Mouse (Mus musculus): ENCODE results near the gene Slc9b1. TPM values are rescaled to one million over a fixed set of nuclear protein-coding genes. Genes with fewer than 3 reads are reported as not detected.
A peak's percentile ranks its signal among the peaks of the same experiment; 100 is the strongest.

The Slc9b1 gene
- polyA plus RNA-seq, 1 experiment from 2014 or later: 0.23 TPM

DNA sequence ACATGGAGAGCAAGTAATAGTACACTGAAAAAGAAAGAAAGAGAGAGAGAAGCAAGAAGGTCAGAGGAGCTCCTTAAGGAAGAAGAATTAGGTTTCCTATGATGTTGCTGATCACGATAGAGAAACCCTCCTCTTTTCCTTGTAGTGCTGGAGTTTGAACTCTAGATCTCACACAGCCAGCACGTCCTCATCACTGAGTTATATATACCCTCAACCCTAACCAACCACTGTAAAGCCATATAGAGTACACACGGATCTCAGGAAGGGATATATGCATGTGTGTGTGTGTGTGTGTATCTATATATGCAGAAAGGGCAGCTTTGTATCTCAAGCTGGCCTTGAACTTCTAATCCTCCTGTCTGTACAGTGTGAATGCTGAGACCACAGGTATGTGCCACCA lies 69.4 kb downstream of the Slc9b1 start:
- 86% methylated on average over 3 of the region's 3 CpGs for WGBS
- ATAC-seq (replicated peaks; ENCODE audit: low FRiP score): no peak
- H3K4me3 ChIP-seq (ENCODE audit: low read depth, low read length): no peak overlapping the region

GRCm38 (mm10) chr3:135417799-135418198 lies 70.0 kb downstream of the Slc9b1 start:
- H3K4me3 ChIP-seq (ENCODE audit: low read depth, low read length): no peak overlapping the region
- no peak overlapping the region for H3K9ac ChIP-seq (ENCODE audit: low read depth, low read length)
- H3K4me2 ChIP-seq: no peak overlapping the region
- no peaks in the 10 kb centered on the region for H3K27me3 ChIP-seq (replicated peaks; ENCODE audit: control insufficient read depth, insufficient read depth, low read length)
- H3K36me3 ChIP-seq (ENCODE audit: control insufficient read depth, insufficient read depth, low read length): peaks cover 3% of the 10 kb centered on the region; the same call in 1 of the 2 replicates
- DNase-seq (ENCODE audit: low spot score) (no peak), ATAC-seq (replicated peaks; ENCODE audit: low FRiP score) (no peak)
- no peak overlapping the region for H3K27ac ChIP-seq (ENCODE audit: low read depth, low read length)
- peaks cover 11% of the 10 kb centered on the region; the same call in 1 of the 2 replicates for H3K4me1 ChIP-seq (replicated peaks; ENCODE audit: control insufficient read depth, insufficient read depth, low read length)
- 62% methylated on average over 3 of the region's 3 CpGs for WGBS
- no peaks in the 10 kb centered on the region for H3K9me3 ChIP-seq (ENCODE audit: control insufficient read depth, low read length)

More for the DNA sequence above, 69.4 kb downstream of the Slc9b1 start:
- H3K9me3 ChIP-seq (ENCODE audit: control insufficient read depth, low read length): no peaks in the 10 kb centered on the region
- no peak overlapping the region for H3K4me2 ChIP-seq
- no peak overlapping the region for H3K27ac ChIP-seq (ENCODE audit: low read depth, low read length)
- no peak for DNase-seq (ENCODE audit: low spot score)
- no peaks in the 10 kb centered on the region for H3K27me3 ChIP-seq (replicated peaks; ENCODE audit: control insufficient read depth, insufficient read depth, low read length)
- H3K4me1 ChIP-seq (replicated peaks; ENCODE audit: control insufficient read depth, insufficient read depth, low read length): peaks cover 11% of the 10 kb centered on the region; the same call in 1 of the 2 replicates
- no peak overlapping the region for H3K9ac ChIP-seq (ENCODE audit: low read depth, low read length)
- H3K36me3 ChIP-seq (ENCODE audit: control insufficient read depth, insufficient read depth, low read length): peaks cover 3% of the 10 kb centered on the region; the same call in 1 of the 2 replicates

GRCm38 (mm10) chr3:135420542-135421309 lies 72.9 kb downstream of the Slc9b1 start:
- H3K36me3 ChIP-seq (ENCODE audit: control insufficient read depth, insufficient read depth, low read length): peaks cover 3% of the 10 kb centered on the region; the same call in 1 of the 2 replicates
- no peak for DNase-seq (ENCODE audit: low spot score)
- WGBS: 68% methylated on average over 9 of the region's 9 CpGs
- H3K9me3 ChIP-seq (ENCODE audit: control insufficient read depth, low read length): no peaks in the 10 kb centered on the region
- peaks cover 11% of the 10 kb centered on the region; the same call in 1 of the 2 replicates for H3K4me1 ChIP-seq (replicated peaks; ENCODE audit: control insufficient read depth, insufficient read depth, low read length)
- H3K4me2 ChIP-seq: peak overlapping the region; percentile 84
- no peaks in the 10 kb centered on the region for H3K27me3 ChIP-seq (replicated peaks; ENCODE audit: control insufficient read depth, insufficient read depth, low read length)
- no peak overlapping the region for H3K4me3 ChIP-seq (ENCODE audit: low read depth, low read length)
- no peak for ATAC-seq (replicated peaks; ENCODE audit: low FRiP score)
- peak overlapping the region; percentile 67 for H3K27ac ChIP-seq (ENCODE audit: low read depth, low read length)
- H3K9ac ChIP-seq (ENCODE audit: low read depth, low read length): peak overlapping the region; percentile 35; the same call in 1 of the 2 replicates

DNA sequence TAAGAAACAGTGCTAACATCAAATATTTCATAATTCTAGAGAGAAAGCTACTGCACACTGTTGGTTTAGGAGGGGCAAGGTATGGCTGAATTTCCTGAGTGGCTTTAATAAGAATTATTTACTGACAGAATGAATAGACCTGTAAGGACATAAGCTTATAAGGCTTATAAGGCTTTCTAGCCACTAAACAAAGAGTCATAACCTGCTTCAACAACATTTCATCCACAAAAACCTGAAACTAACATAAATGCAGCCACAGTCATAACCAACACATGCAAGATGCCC lies 73.4 kb downstream of the Slc9b1 start:
- Histone ChIP-seq H3K4me2 (peak overlapping the region; percentile 84), H3K9me3 (ENCODE audit: control insufficient read depth, low read length) (no peaks in the 10 kb centered on the region), H3K27me3 (replicated peaks; ENCODE audit: control insufficient read depth, insufficient read depth, low read length) (no peaks in the 10 kb centered on the region), H3K4me3 (ENCODE audit: low read depth, low read length) (no peak overlapping the region; the same call in 1 of the 2 replicates), H3K27ac (ENCODE audit: low read depth, low read length) (peak overlapping the region; percentile 67), H3K36me3 (ENCODE audit: control insufficient read depth, insufficient read depth, low read length) (peaks cover 3% of the 10 kb centered on the region; the same call in 1 of the 2 replicates), H3K9ac (ENCODE audit: low read depth, low read length) (peak overlapping the region; percentile 35; the same call in 1 of the 2 replicates), H3K4me1 (replicated peaks; ENCODE audit: control insufficient read depth, insufficient read depth, low read length) (peaks cover 11% of the 10 kb centered on the region; the same call in 1 of the 2 replicates)
- ATAC-seq (replicated peaks; ENCODE audit: low FRiP score): no peak
- no peak for DNase-seq (ENCODE audit: low spot score)

DNA sequence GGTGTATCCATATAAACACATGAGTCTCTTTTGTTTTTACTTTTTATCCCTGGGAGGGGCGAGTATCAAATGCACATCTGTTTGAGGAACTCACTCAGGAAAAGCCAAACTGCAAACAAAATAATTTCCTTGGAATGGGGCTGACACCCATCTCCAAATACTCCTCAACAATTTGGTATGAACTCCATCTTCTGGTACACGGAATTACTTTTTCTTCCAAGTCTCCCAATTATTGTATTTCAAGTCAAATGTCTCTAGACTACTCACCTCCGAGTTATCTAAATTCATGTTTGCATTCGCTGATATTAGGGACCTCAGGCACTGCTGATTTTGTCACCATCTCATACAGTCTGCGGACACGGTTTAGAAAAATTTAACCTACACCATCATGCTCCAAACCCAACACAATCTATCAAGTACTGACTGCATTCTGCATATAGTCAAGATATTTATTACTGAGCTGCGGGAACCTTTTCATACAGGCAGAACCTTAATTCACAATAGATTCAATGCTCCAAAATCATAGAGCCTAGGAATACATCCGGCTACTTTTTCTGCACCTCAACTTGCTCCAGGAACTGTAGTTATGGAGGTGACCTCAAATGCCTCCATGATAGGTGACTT lies 74.5 kb downstream of the Slc9b1 start:
- H3K4me3 ChIP-seq (ENCODE audit: low read depth, low read length): peak overlapping the region; percentile 74
- no peaks in the 10 kb centered on the region for H3K27me3 ChIP-seq (replicated peaks; ENCODE audit: control insufficient read depth, insufficient read depth, low read length)
- DNase-seq (ENCODE audit: low spot score): no peak
- 14% methylated on average over 8 of the region's 8 CpGs for WGBS
- peaks cover 11% of the 10 kb centered on the region; the same call in 1 of the 2 replicates for H3K4me1 ChIP-seq (replicated peaks; ENCODE audit: control insufficient read depth, insufficient read depth, low read length)
- ATAC-seq (replicated peaks; ENCODE audit: low FRiP score): peak; percentile 10; the same call in 1 of the 2 replicates
- H3K36me3 ChIP-seq (ENCODE audit: control insufficient read depth, insufficient read depth, low read length): no peaks in the 10 kb centered on the region
- H3K4me2 ChIP-seq: peak overlapping the region; percentile 84
- no peaks in the 10 kb centered on the region for H3K9me3 ChIP-seq (ENCODE audit: control insufficient read depth, low read length)
- H3K9ac ChIP-seq (ENCODE audit: low read depth, low read length): peak overlapping the region; percentile 84
- H3K27ac ChIP-seq (ENCODE audit: low read depth, low read length): peak overlapping the region; percentile 81

GRCm38 (mm10) chr3:135422856-135423607 lies 75.2 kb downstream of the Slc9b1 start:
- H3K4me2 ChIP-seq: peak overlapping the region; percentile 84
- H3K4me3 ChIP-seq (ENCODE audit: low read depth, low read length): peak overlapping the region; percentile 74
- DNase-seq (ENCODE audit: low spot score) (peak; percentile 88), ATAC-seq (replicated peaks; ENCODE audit: low FRiP score) (peak; percentile 95)
- under 1% methylated on average over 103 of the region's 103 CpGs for WGBS
- no peaks in the 10 kb centered on the region for H3K9me3 ChIP-seq (ENCODE audit: control insufficient read depth, low read length)
- H3K27ac ChIP-seq (ENCODE audit: low read depth, low read length): peak overlapping the region; percentile 81
- H3K9ac ChIP-seq (ENCODE audit: low read depth, low read length): peak overlapping the region; percentile 84
- H3K27me3 ChIP-seq (replicated peaks; ENCODE audit: control insufficient read depth, insufficient read depth, low read length): no peaks in the 10 kb centered on the region
- H3K36me3 ChIP-seq (ENCODE audit: control insufficient read depth, insufficient read depth, low read length): no peaks in the 10 kb centered on the region
- peaks cover 7% of the 10 kb centered on the region; the same call in 1 of the 2 replicates for H3K4me1 ChIP-seq (replicated peaks; ENCODE audit: control insufficient read depth, insufficient read depth, low read length)

- Histone ChIP-seq H3K4me1 (replicated peaks; ENCODE audit: control insufficient read depth, insufficient read depth, low read length) (peaks cover 7% of the 10 kb centered on the region; the same call in 1 of the 2 replicates), H3K9me3 (ENCODE audit: control insufficient read depth, low read length) (no peaks in the 10 kb centered on the region), H3K27ac (ENCODE audit: low read depth, low read length) (peak within 1 kb of the TSS; percentile 81), H3K27me3 (replicated peaks; ENCODE audit: control insufficient read depth, insufficient read depth, low read length) (no peaks in the 10 kb centered on the region), H3K9ac (ENCODE audit: low read depth, low read length) (peak within 1 kb of the TSS; percentile 84), H3K36me3 (ENCODE audit: control insufficient read depth, insufficient read depth, low read length) (no peaks in the 10 kb centered on the region), H3K4me2 (peak within 1 kb of the TSS; percentile 84), H3K4me3 (ENCODE audit: low read depth, low read length) (peak within 1 kb of the TSS; percentile 74)
- 3% methylated on average over 8 of the region's 8 CpGs for WGBS
- DNase-seq (ENCODE audit: low spot score): no peak
- no peak; the same call in 1 of the 2 replicates for ATAC-seq (replicated peaks; ENCODE audit: low FRiP score)
These were observed 75.9 kb downstream of the Slc9b1 start, which contains the start of gene Cisd2 for GRCm38 (mm10) chr3:135423608-135424212. Cisd2 (minus strand) TSS chr3:135423925.
